In genomic region chr13:32544986-32545740, GRCm38 (mm10) we compare ENCODE assay signal across 15 mouse cellular contexts.
A peak's percentile ranks its signal among the peaks of the same experiment; 100 is the strongest.
DNase-seq lines count a peak whose midpoint lies in the region; ATAC-seq and TF ChIP-seq lines count a peak whose summit lies in the region.
"Had no signal": no experiment of that assay in that cellular context is flagged by ENCODE, and none has a peak within 500 bp of the region (broad histone marks: within the 10 kb centered on the region; RNA-seq: fewer than 3 reads in every experiment).

No protein-coding gene starts in this region.

- H3K4me1 ChIP-seq in hindbrain, embryonic 15.5 days (replicated peaks), result no peaks in the 10 kb centered on the region
- no peaks in the 10 kb centered on the region for H3K4me1 ChIP-seq in hindbrain, embryonic 14.5 days (replicated peaks; ENCODE audit: control insufficient read depth, insufficient read depth, low read length)
- no peaks in the 10 kb centered on the region for H3K4me1 ChIP-seq in midbrain, postnatal 0 days (ENCODE audit: insufficient read depth, low read length)
- no peaks in the 10 kb centered on the region for H3K4me1 ChIP-seq in midbrain, embryonic 10.5 days
- H3K4me1 ChIP-seq in liver, postnatal 0 days (ENCODE audit: insufficient read depth), result no peaks in the 10 kb centered on the region
- H3K4me1 ChIP-seq: heart, embryonic 12.5 days; kidney, embryonic 15.5 days; lung, embryonic 15.5 days; neural tube, embryonic 15.5 days had no signal

- DNase-seq in hindbrain, embryonic 14.5 days (ENCODE audit: low spot score), result no peak
- DNase-seq in midbrain, postnatal 0 days (ENCODE audit: low spot score), result peak; percentile 10
- DNase-seq in midbrain, embryonic 10.5 days (ENCODE audit: low spot score), result no peak
- peak; percentile 4 to 28 for DNase-seq in layer of hippocampus, postnatal 14 days (ENCODE audit: low spot score in 2 of 2)
- no peak for DNase-seq in liver, postnatal 0 days
- no peak for DNase-seq in right cerebral cortex, postnatal 10 days (ENCODE audit: low spot score in 2 of 2)
- DNase-seq: gastrocnemius, postnatal 14 days; right cerebral cortex, postnatal 14 days had no signal

- peak; percentile 38; the same call in 1 of the 2 replicates for ATAC-seq in hindbrain, embryonic 15.5 days (ENCODE audit: low FRiP score, low read depth)
- ATAC-seq in hindbrain, embryonic 14.5 days (ENCODE audit: low FRiP score), result no peak
- 0 out of 2 replicates have a peak, but pooled peaks have one; percentile 44 for ATAC-seq in midbrain, postnatal 0 days (ENCODE audit: low FRiP score)
- no peak for ATAC-seq in liver, postnatal 0 days
- ATAC-seq: CD4-positive, CD25-positive, alpha-beta regulatory T cell, adult 4 months had no signal

- H3K9ac ChIP-seq in hindbrain, embryonic 15.5 days, result no peak overlapping the region
- H3K9ac ChIP-seq in hindbrain, embryonic 14.5 days, result no peak overlapping the region
- H3K9ac ChIP-seq in midbrain, postnatal 0 days (replicated peaks; ENCODE audit: low read length, poor library complexity, severe bottlenecking), result no peak overlapping the region
- no peak overlapping the region for H3K9ac ChIP-seq in liver, postnatal 0 days (replicated peaks)
- H3K9ac ChIP-seq: embryonic facial prominence, embryonic 12.5 days; heart, embryonic 12.5 days; kidney, embryonic 15.5 days; lung, embryonic 15.5 days; neural tube, embryonic 15.5 days had no signal

- H3K27me3 ChIP-seq in hindbrain, embryonic 15.5 days, result no peaks in the 10 kb centered on the region
- H3K27me3 ChIP-seq in hindbrain, embryonic 14.5 days (ENCODE audit: control insufficient read depth, insufficient read depth, low read length), result no peaks in the 10 kb centered on the region
- no peaks in the 10 kb centered on the region for H3K27me3 ChIP-seq in midbrain, postnatal 0 days (ENCODE audit: insufficient read depth, low read length)
- no peaks in the 10 kb centered on the region for H3K27me3 ChIP-seq in midbrain, embryonic 10.5 days (ENCODE audit: low read depth, poor library complexity, severe bottlenecking)
- H3K27me3 ChIP-seq in liver, postnatal 0 days (ENCODE audit: insufficient read depth, low read length), result no peaks in the 10 kb centered on the region
- H3K27me3 ChIP-seq: embryonic facial prominence, embryonic 12.5 days; heart, embryonic 12.5 days; kidney, embryonic 15.5 days; lung, embryonic 15.5 days; neural tube, embryonic 15.5 days had no signal

- no peak overlapping the region for H3K4me2 ChIP-seq in hindbrain, embryonic 15.5 days
- no peak overlapping the region for H3K4me2 ChIP-seq in hindbrain, embryonic 14.5 days (replicated peaks)
- H3K4me2 ChIP-seq in midbrain, postnatal 0 days (ENCODE audit: low read depth, low read length, poor library complexity, severe bottlenecking), result no peak overlapping the region
- H3K4me2 ChIP-seq in liver, postnatal 0 days (ENCODE audit: low read depth, low read length), result no peak overlapping the region
- H3K4me2 ChIP-seq: embryonic facial prominence, embryonic 12.5 days; heart, embryonic 12.5 days; kidney, embryonic 15.5 days; lung, embryonic 15.5 days; neural tube, embryonic 15.5 days had no signal

- no peaks in the 10 kb centered on the region for H3K36me3 ChIP-seq in hindbrain, embryonic 15.5 days
- H3K36me3 ChIP-seq in hindbrain, embryonic 14.5 days (replicated peaks; ENCODE audit: control insufficient read depth, insufficient read depth), result no peaks in the 10 kb centered on the region
- H3K36me3 ChIP-seq in midbrain, postnatal 0 days (ENCODE audit: insufficient read depth, low read length), result no peaks in the 10 kb centered on the region
- no peaks in the 10 kb centered on the region for H3K36me3 ChIP-seq in midbrain, embryonic 10.5 days
- no peaks in the 10 kb centered on the region for H3K36me3 ChIP-seq in liver, postnatal 0 days (replicated peaks; ENCODE audit: insufficient read depth, low read length)
- H3K36me3 ChIP-seq: embryonic facial prominence, embryonic 12.5 days; heart, embryonic 12.5 days; kidney, embryonic 15.5 days; lung, embryonic 15.5 days; neural tube, embryonic 15.5 days had no signal

- no peak overlapping the region for H3K4me3 ChIP-seq in hindbrain, embryonic 15.5 days
- H3K4me3 ChIP-seq in hindbrain, embryonic 14.5 days (replicated peaks; ENCODE audit: low read length), result no peak overlapping the region
- no peak overlapping the region for H3K4me3 ChIP-seq in midbrain, postnatal 0 days (ENCODE audit: low read depth, low read length)
- no peak overlapping the region for H3K4me3 ChIP-seq in midbrain, embryonic 10.5 days
- H3K4me3 ChIP-seq in liver, postnatal 0 days (ENCODE audit: low read depth, low read length), result no peak overlapping the region
- H3K4me3 ChIP-seq: embryonic facial prominence, embryonic 12.5 days; heart, embryonic 12.5 days; kidney, embryonic 15.5 days; lung, embryonic 15.5 days; neural tube, embryonic 15.5 days had no signal

- H3K9me3 ChIP-seq in hindbrain, embryonic 15.5 days, result no peaks in the 10 kb centered on the region
- H3K9me3 ChIP-seq in hindbrain, embryonic 14.5 days (ENCODE audit: control insufficient read depth, low read length), result no peaks in the 10 kb centered on the region
- H3K9me3 ChIP-seq in midbrain, postnatal 0 days (ENCODE audit: low read length), result no peaks in the 10 kb centered on the region
- no peaks in the 10 kb centered on the region for H3K9me3 ChIP-seq in midbrain, embryonic 10.5 days (replicated peaks)
- no peaks in the 10 kb centered on the region for H3K9me3 ChIP-seq in liver, postnatal 0 days (ENCODE audit: low read length)
- H3K9me3 ChIP-seq: embryonic facial prominence, embryonic 12.5 days; heart, embryonic 12.5 days; kidney, embryonic 15.5 days; lung, embryonic 15.5 days; neural tube, embryonic 15.5 days had no signal

- no peak overlapping the region for H3K27ac ChIP-seq in hindbrain, embryonic 15.5 days (replicated peaks)
- H3K27ac ChIP-seq in hindbrain, embryonic 14.5 days, result no peak overlapping the region
- no peak overlapping the region for H3K27ac ChIP-seq in midbrain, postnatal 0 days (ENCODE audit: low read depth, low read length)
- no peak overlapping the region for H3K27ac ChIP-seq in midbrain, embryonic 10.5 days (replicated peaks)
- H3K27ac ChIP-seq in liver, postnatal 0 days (ENCODE audit: low read depth), result no peak overlapping the region
- H3K27ac ChIP-seq: embryonic facial prominence, embryonic 12.5 days; kidney, embryonic 15.5 days; lung, embryonic 15.5 days; neural tube, embryonic 15.5 days had no signal

- no peak for TF ChIP-seq EP300 in liver, postnatal 0 days (IDR thresholded peaks at IDR 0.05; ENCODE audit: low read depth)

- 73% methylated on average over 7 of the region's 7 CpGs for WGBS in hindbrain, embryonic 15.5 days
- 77% methylated on average over 7 of the region's 7 CpGs for WGBS in hindbrain, embryonic 14.5 days
- WGBS in midbrain, postnatal 0 days, result 81% methylated on average over 7 of the region's 7 CpGs
- WGBS in midbrain, embryonic 10.5 days, result 83% methylated on average over 7 of the region's 7 CpGs
- WGBS in liver, postnatal 0 days (ENCODE audit: insufficient replicate concordance), result 45% methylated on average over 7 of the region's 7 CpGs

- no peak for TF ChIP-seq CTCF in midbrain, postnatal 0 days (IDR thresholded peaks at IDR 0.05)
- no peak for TF ChIP-seq CTCF in liver, postnatal 0 days (IDR thresholded peaks at IDR 0.05; ENCODE audit: low read depth)

Comparison
In these comparisons a context has a peak if more than half of its experiments do, and no peak if none do; other contexts are left out.
1. ATAC-seq: peak in hindbrain, embryonic 15.5 days (single experiment) and midbrain, postnatal 0 days (single experiment); none in hindbrain, embryonic 14.5 days (single experiment) and liver, postnatal 0 days (single experiment).
2. DNase-seq: peak in midbrain, postnatal 0 days (single experiment) and layer of hippocampus, postnatal 14 days (2 of 2); none in hindbrain, embryonic 14.5 days (single experiment), midbrain, embryonic 10.5 days (single experiment), liver, postnatal 0 days (single experiment) and right cerebral cortex, postnatal 10 days (0 of 2).